In genomic region chr8:84918646-84919045, GRCm38 (mm10) we compare ENCODE assay signal across 21 mouse cellular contexts. TPM values are rescaled to one million over a fixed set of nuclear protein-coding genes. Genes with fewer than 3 reads are reported as not detected.
"Had no signal": no experiment of that assay in that cellular context is flagged by ENCODE, and none has a peak within 500 bp of the region (broad histone marks: within the 10 kb centered on the region; RNA-seq: fewer than 3 reads in every experiment).

No protein-coding gene starts in this region.

- H3K9ac ChIP-seq: lung, embryonic 14.5 days; midbrain, embryonic 12.5 days; neural tube, embryonic 13.5 days; stomach, embryonic 15.5 days had no signal

- H3K27ac ChIP-seq: midbrain, embryonic 10.5 days; midbrain, embryonic 12.5 days; neural tube, embryonic 13.5 days; stomach, embryonic 15.5 days; stomach, postnatal 0 days had no signal

- H3K27me3 ChIP-seq: stomach, embryonic 15.5 days had no signal

- H3K36me3 ChIP-seq: stomach, embryonic 15.5 days had no signal

- H3K4me3 ChIP-seq: midbrain, embryonic 12.5 days; myocyte; neural tube, embryonic 13.5 days; stomach, embryonic 15.5 days had no signal

- H3K4me2 ChIP-seq: lung, embryonic 14.5 days; midbrain, embryonic 12.5 days; neural tube, embryonic 13.5 days; stomach, embryonic 15.5 days had no signal

- H3K4me1 ChIP-seq: midbrain, embryonic 12.5 days; neural tube, embryonic 13.5 days; stomach, embryonic 15.5 days had no signal

- H3K9me3 ChIP-seq: neural tube, embryonic 13.5 days had no signal

- ATAC-seq: midbrain, embryonic 16.5 days had no signal

- DNase-seq: lung, adult 18-20 months; lung, embryonic 14.5 days; lung, postnatal 10 days; lung, postnatal 4 days; midbrain, embryonic 14.5 days; right cerebral cortex, postnatal 14 days; thymus, adult 2 months; thymus, postnatal 25 days; thymus, postnatal 4 days had no signal

RNA-seq across cellular contexts. Expression of gene Klf1, which starts 16.9 kb away (rescaled TPM):
- total RNA-seq: neutrophil, adult 5-6 weeks had no signal

RNA-seq across cellular contexts. Expression of gene Mast1, which starts 18.5 kb away (rescaled TPM):
- polyA plus RNA-seq: myocyte had no signal

RNA-seq across cellular contexts. Expression of gene Rtbdn, which starts 28.1 kb away (rescaled TPM):
- total RNA-seq: megakaryocyte, adult 5-6 weeks; megakaryocyte-erythroid progenitor cell, adult 5-6 weeks; neutrophil, adult 5-6 weeks had no signal
- polyA plus RNA-seq: lung, embryonic 14.5 days; myocyte; spleen, adult 2 months; urinary bladder, adult 2 months had no signal
